Comparison of ENCODE assay signal across 9 mouse cellular contexts in genomic region chr14:28057885-28058860, GRCm38 (mm10).
DNase-seq lines count a peak whose midpoint lies in the region; ATAC-seq and TF ChIP-seq lines count a peak whose summit lies in the region.
"Had no signal": no experiment of that assay in that cellular context is flagged by ENCODE, and none has a peak within 500 bp of the region (broad histone marks: within the 10 kb centered on the region; RNA-seq: fewer than 3 reads in every experiment).

No protein-coding gene starts in this region.

- 12% methylated on average over 18 of the region's 18 CpGs for WGBS in lung, embryonic 15.5 days

- ATAC-seq in lung, embryonic 15.5 days (ENCODE audit: borderline replicate concordance, extremely low read depth, low FRiP score, low TSS enrichment): peak; percentile 91
- ATAC-seq in CD4-positive, CD25-positive, alpha-beta regulatory T cell, adult 4 months: no peak
- ATAC-seq: Patski had no signal

- H3K4me1 ChIP-seq in embryonic fibroblast, embryonic 13.5 days (ENCODE audit: control insufficient read depth, insufficient read depth, low read length): peaks cover 14% of the 10 kb centered on the region
- H3K4me1 ChIP-seq in lung, embryonic 15.5 days: peaks cover 26% of the 10 kb centered on the region

- H3K9me3 ChIP-seq in lung, embryonic 15.5 days: no peaks in the 10 kb centered on the region

- no peaks in the 10 kb centered on the region for H3K36me3 ChIP-seq in lung, embryonic 15.5 days

- no peak for TF ChIP-seq POLR2A in embryonic fibroblast, embryonic 13.5 days (IDR thresholded peaks at IDR 0.05; ENCODE audit: low read depth, low read length)

- TF ChIP-seq CTCF in embryonic fibroblast, embryonic 13.5 days (IDR thresholded peaks at IDR 0.05; ENCODE audit: borderline replicate concordance, insufficient read depth, low read length): no peak

- H3K9ac ChIP-seq in lung, embryonic 15.5 days: no peak overlapping the region

- peak; percentile 36 for DNase-seq in layer of hippocampus, adult 11-12 months (ENCODE audit: low spot score)
- no peak for DNase-seq in layer of hippocampus, adult 9-10 months (ENCODE audit: low spot score)
- peak; percentile 24 to 27 for DNase-seq in heart, postnatal 10 days
- peak; percentile 20 for DNase-seq in ovary, postnatal 36 days (ENCODE audit: low spot score)
- DNase-seq in cerebellum, adult 11-12 months: no peak

- H3K4me3 ChIP-seq in embryonic fibroblast, embryonic 13.5 days (ENCODE audit: insufficient read depth, low read length): no peak overlapping the region
- no peak overlapping the region for H3K4me3 ChIP-seq in lung, embryonic 15.5 days

- H3K4me2 ChIP-seq in lung, embryonic 15.5 days: peak overlapping the region; percentile 29; the same call in 1 of the 2 replicates

- no peaks in the 10 kb centered on the region for H3K27me3 ChIP-seq in lung, embryonic 15.5 days
- H3K27me3 ChIP-seq: Patski had no signal

- intact Hi-C loops in heart, postnatal 10 days (cut with DNase I): no loop called here

- peak overlapping the region; percentile 0; the same call in 1 of the 2 replicates for H3K27ac ChIP-seq in embryonic fibroblast, embryonic 13.5 days (ENCODE audit: insufficient read depth, low read length)
- peak overlapping the region; percentile 87 for H3K27ac ChIP-seq in lung, embryonic 15.5 days

Comparison
In these comparisons a context has a peak if more than half of its experiments do, and no peak if none do; other contexts are left out.
1. DNase-seq: peak in layer of hippocampus, adult 11-12 months (single experiment), heart, postnatal 10 days (2 of 2) and ovary, postnatal 36 days (single experiment); none in layer of hippocampus, adult 9-10 months (single experiment) and cerebellum, adult 11-12 months (single experiment).